Mouse (Mus musculus) embryonic facial prominence, embryonic 13.5 days (tissue): ENCODE data around the gene Sprr2a1. TPM values are rescaled to one million over a fixed set of nuclear protein-coding genes. Genes with fewer than 3 reads are reported as not detected.
A peak's percentile ranks its signal among the peaks of the same experiment; 100 is the strongest.
"Not testable (repeated sequence)": the region's sequence is repeated elsewhere in the genome, so short reads cannot be mapped to it uniquely, and the experiment has no call there.

Source experiments
- ATAC-seq: fragments of 200-750 bp; cut with Nextera tagmentation; 2 replicates; pipeline ENCODE4 v1.8.0; 2017; ENCODE audit warnings: low read depth; ENCODE audit not compliant: insufficient number of reproducible peaks, insufficient read depth, low FRiP score, low TSS enrichment
- H3K27ac ChIP-seq: fragments of 300-500 bp; sonication (generic); 2 replicates; pipeline ENCODE4 v1.5.1; 2015; ENCODE audit warnings: moderate library complexity, mild to moderate bottlenecking, inconsistent platforms
- H3K27me3 ChIP-seq: fragments of 300-500 bp; sonication (generic); 2 replicates; pipeline ENCODE4 v1.6.1; 2015; ENCODE audit warnings: mild to moderate bottlenecking, inconsistent platforms
- H3K36me3 ChIP-seq: fragments of 300-500 bp; sonication (generic); 2 replicates; pipeline ENCODE4 v1.6.1; 2015; ENCODE audit warnings: mild to moderate bottlenecking, inconsistent platforms
- H3K4me1 ChIP-seq: fragments of 300-500 bp; sonication (generic); 2 replicates; pipeline ENCODE4 v1.6.1; 2015; ENCODE audit warnings: inconsistent platforms
- H3K4me2 ChIP-seq: fragments of 300-500 bp; sonication (generic); 2 replicates; pipeline ENCODE4 v1.6.1; 2015; ENCODE audit warnings: moderate library complexity, mild to moderate bottlenecking, inconsistent platforms
- H3K4me3 ChIP-seq: fragments of 300-500 bp; sonication (generic); 2 replicates; pipeline ENCODE4 v1.5.1; 2015; ENCODE audit warnings: mild to moderate bottlenecking, inconsistent platforms
- H3K9ac ChIP-seq: fragments of 300-500 bp; sonication (generic); 2 replicates; pipeline ENCODE4 v1.6.1; 2015; ENCODE audit warnings: mild to moderate bottlenecking, inconsistent platforms
- H3K9me3 ChIP-seq: fragments of 300-500 bp; sonication (generic); 2 replicates; pipeline ENCODE4 v1.6.1; 2016; ENCODE audit warnings: inconsistent platforms
- WGBS: fragments of 180-500 bp; shearing (Covaris S2); methylation state at CpG from one replicate; pipeline ENCODE4 v1.1.7; 2015; ENCODE audit warnings: mixed read lengths; 5-methylcytosine and 5-hydroxymethylcytosine counted together
- polyA plus RNA-seq: library from polyadenylated mRNA; unstranded; fragments of >200 nt; fragmentation: Nextera tagmentation; extraction: Ambion mirVana; gene quantifications from 2 replicates; pipeline ENCODE4 v1.2.1, GENCODE M21; 2015

Gene Sprr2a1
- polyA plus RNA-seq, 1 experiment from 2014 or later, result not detected

DNA sequence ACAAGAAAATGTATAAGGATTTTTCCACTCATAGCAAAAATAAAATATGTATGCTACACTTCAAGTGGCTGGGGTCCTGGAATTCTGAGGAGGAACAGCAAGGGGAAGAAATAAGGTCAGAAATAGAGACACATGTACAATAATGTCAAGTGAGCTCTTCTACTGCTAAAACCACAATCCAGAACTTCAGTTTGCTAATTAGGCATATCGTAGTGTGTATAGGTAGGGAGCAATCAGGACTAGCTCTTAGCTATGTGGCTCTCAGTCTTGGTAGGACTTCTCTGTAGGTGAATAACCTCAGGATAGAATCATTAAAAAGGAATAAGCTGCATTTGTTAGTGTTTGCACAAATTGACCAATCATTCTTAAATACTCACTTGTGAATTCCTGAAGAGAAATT lies 23.6 kb downstream of the Sprr2a1 start:
- H3K36me3 ChIP-seq, H3K4me2 ChIP-seq, H3K27me3 ChIP-seq, H3K4me3 ChIP-seq, H3K9ac ChIP-seq, ATAC-seq, H3K27ac ChIP-seq, H3K9me3 ChIP-seq, H3K4me1 ChIP-seq: not testable (repeated sequence)
- no CpG with 5 or more reads among the region's 1 CpGs for WGBS

- H3K27me3 ChIP-seq, H3K4me1 ChIP-seq, H3K4me2 ChIP-seq, H3K36me3 ChIP-seq, H3K27ac ChIP-seq, H3K9ac ChIP-seq, H3K4me3 ChIP-seq, H3K9me3 ChIP-seq, ATAC-seq: not testable (repeated sequence)
Measured at GRCm38 (mm10) chr3:92244833-92245232, 29.2 kb downstream of the Sprr2a1 start.

DNA sequence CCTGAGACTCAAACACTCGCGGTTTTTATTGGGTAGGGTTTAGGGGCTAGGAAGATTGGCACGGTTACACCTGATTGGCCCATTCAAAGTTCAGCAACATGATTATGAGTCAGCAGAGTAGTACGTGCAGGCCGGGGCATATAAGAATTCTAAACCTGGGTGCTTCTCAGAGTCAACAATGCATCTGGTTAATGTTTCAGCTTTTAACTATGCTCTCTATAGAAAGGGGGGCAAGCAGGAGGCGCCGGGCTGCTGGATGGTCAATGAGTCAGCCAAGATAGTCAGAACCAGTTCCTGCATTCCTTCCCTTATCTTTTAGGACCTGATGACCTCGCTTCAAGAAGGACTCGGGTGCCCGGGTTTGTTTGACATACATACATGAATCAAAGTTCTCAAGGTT lies 30.6 kb downstream of the Sprr2a1 start:
- no CpG with 5 or more reads among the region's 10 CpGs for WGBS
- not testable (repeated sequence) for H3K36me3 ChIP-seq, H3K9me3 ChIP-seq, ATAC-seq, H3K4me3 ChIP-seq, H3K4me1 ChIP-seq, H3K27ac ChIP-seq, H3K9ac ChIP-seq, H3K27me3 ChIP-seq, H3K4me2 ChIP-seq

DNA sequence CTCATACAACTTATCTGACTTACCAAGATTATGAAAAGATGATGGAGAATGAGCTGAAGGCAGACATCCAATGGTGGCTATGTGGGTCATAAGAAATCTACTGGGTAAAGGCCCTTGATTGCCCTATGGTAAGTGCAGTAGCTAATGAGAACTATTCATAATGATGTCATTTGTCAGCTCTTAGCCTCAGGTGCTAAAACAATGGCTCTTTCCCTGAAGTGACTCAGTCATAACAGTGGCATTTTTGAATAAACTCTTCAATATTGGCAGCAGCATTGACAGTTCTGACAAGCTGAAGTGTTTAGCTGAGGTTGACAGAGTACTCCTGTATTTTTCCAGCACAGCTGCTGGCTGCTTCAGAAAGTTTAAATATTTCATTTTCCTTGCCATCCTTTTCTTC lies 32.9 kb downstream of the Sprr2a1 start:
- H3K4me1 ChIP-seq, H3K4me2 ChIP-seq, H3K36me3 ChIP-seq, H3K4me3 ChIP-seq, H3K9me3 ChIP-seq, ATAC-seq, H3K9ac ChIP-seq, H3K27me3 ChIP-seq, H3K27ac ChIP-seq: not testable (repeated sequence)

GRCm38 (mm10) chr3:92250450-92250849 lies 34.9 kb downstream of the Sprr2a1 start:
- H3K4me3 ChIP-seq, H3K4me1 ChIP-seq, H3K36me3 ChIP-seq, ATAC-seq, H3K9ac ChIP-seq, H3K27ac ChIP-seq, H3K9me3 ChIP-seq, H3K4me2 ChIP-seq, H3K27me3 ChIP-seq: not testable (repeated sequence)
- WGBS, result 82% methylated on average over 2 of the region's 2 CpGs

DNA sequence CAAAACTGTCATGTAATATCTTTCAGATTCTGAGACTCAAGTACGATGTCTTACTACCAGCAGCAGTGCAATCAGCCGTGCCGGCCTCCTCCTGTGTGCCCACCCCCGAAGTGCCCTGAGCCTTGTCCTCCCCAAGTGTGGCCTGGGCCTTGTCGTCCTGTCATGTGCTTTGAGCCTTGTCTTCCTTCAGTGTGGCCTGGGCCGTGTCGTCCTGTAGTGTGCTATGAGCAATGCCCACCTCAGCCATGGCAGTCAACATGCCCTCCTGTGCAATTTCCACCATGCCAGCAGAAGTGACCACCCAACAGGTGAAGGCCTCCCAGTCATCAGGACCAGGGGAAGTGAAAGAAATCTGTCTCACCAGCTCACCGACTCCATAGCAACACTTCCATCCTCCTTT lies 38.3 kb downstream of the Sprr2a1 start:
- H3K4me1 ChIP-seq, H3K9ac ChIP-seq, H3K36me3 ChIP-seq, H3K27me3 ChIP-seq, H3K9me3 ChIP-seq, H3K4me3 ChIP-seq, H3K4me2 ChIP-seq, H3K27ac ChIP-seq: not testable (repeated sequence)
- peak; percentile 60 for ATAC-seq
- no CpG with 5 or more reads among the region's 8 CpGs for WGBS

DNA sequence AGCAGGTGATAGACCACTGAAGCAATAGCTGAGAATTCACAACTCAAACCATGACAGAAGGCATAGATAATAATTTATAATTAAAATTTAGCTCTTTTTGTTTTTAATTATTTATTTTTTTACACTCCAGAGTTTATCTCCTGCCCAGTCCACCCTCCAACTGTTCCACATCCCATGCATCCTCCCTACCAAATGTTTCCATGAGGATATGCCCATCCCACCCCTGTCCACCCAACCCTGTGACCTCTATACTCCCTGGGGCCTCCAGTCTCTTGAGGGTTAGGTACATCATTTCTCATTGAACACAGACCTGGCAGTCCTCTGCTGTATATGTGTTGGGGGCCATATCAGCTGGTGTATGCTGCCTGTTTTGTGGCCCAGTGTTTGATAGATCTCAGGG lies 42.9 kb downstream of the Sprr2a1 start:
- 0 out of 2 replicates have a peak, but pooled peaks have one; percentile 53 for ATAC-seq
- not testable (repeated sequence) for H3K4me1 ChIP-seq, H3K9me3 ChIP-seq, H3K4me3 ChIP-seq, H3K27ac ChIP-seq, H3K9ac ChIP-seq, H3K36me3 ChIP-seq, H3K4me2 ChIP-seq, H3K27me3 ChIP-seq

- H3K4me3 ChIP-seq, H3K36me3 ChIP-seq, H3K4me1 ChIP-seq, H3K27ac ChIP-seq, H3K27me3 ChIP-seq, H3K9me3 ChIP-seq, H3K9ac ChIP-seq, H3K4me2 ChIP-seq: not testable (repeated sequence)
- WGBS, result no CpG with 5 or more reads among the region's 2 CpGs
- ATAC-seq, result peak; percentile 49; the same call in 1 of the 2 replicates
Measured at GRCm38 (mm10) chr3:92263462-92263861, 47.9 kb downstream of the Sprr2a1 start.

Other genes starting within 250 kb of the Sprr2a1 start
- 1.1 TPM in 1 of 2 replicates, not detected in the other for gene Pglyrp3, start 201.2 kb upstream of the Sprr2a1 start, polyA plus RNA-seq
- 0.96 and 1.9 TPM in 2 replicates for gene Lor, start 132.7 kb upstream of the Sprr2a1 start, polyA plus RNA-seq
- gene Prr9, start 91.9 kb upstream of the Sprr2a1 start, polyA plus RNA-seq, result not detected in 2 replicates
- not detected in 2 replicates for gene Lelp1, start 73.1 kb upstream of the Sprr2a1 start, polyA plus RNA-seq
- gene Sprr2a2, start 121 bp downstream of the Sprr2a1 start, polyA plus RNA-seq, result 21.6 TPM in 1 of 2 replicates, not detected in the other
- 0.56 TPM in 1 of 2 replicates, not detected in the other for gene Sprr2a3, start 69.6 kb downstream of the Sprr2a1 start, polyA plus RNA-seq
- gene Sprr2b, start 100.8 kb downstream of the Sprr2a1 start, polyA plus RNA-seq, result not detected in 2 replicates
- not detected in 2 replicates for gene Sprr2d, start 123.3 kb downstream of the Sprr2a1 start, polyA plus RNA-seq
- not detected in 2 replicates for gene Sprr2e, start 136.3 kb downstream of the Sprr2a1 start, polyA plus RNA-seq
- gene Sprr2f, start 149.4 kb downstream of the Sprr2a1 start, polyA plus RNA-seq, result not detected in 2 replicates
- gene Sprr2h, start 169.9 kb downstream of the Sprr2a1 start, polyA plus RNA-seq, result not detected in 2 replicates
- gene Sprr2i, start 192.2 kb downstream of the Sprr2a1 start, polyA plus RNA-seq, result not detected in 2 replicates
- gene Sprr2j-ps, start 202.3 kb downstream of the Sprr2a1 start, polyA plus RNA-seq, result not detected in 2 replicates
- 10.1 and 18.9 TPM in 2 replicates for gene Gm9774, start 213.6 kb downstream of the Sprr2a1 start, polyA plus RNA-seq
- not detected in 2 replicates for gene Sprr2k, start 216.8 kb downstream of the Sprr2a1 start, polyA plus RNA-seq
- gene Sprr1b, start 223.0 kb downstream of the Sprr2a1 start, polyA plus RNA-seq, result 1.0 TPM in 1 of 2 replicates, not detected in the other
- not detected in 2 replicates for gene Sprr3, start 242.9 kb downstream of the Sprr2a1 start, polyA plus RNA-seq